Mouse (Mus musculus) ES-Bruce4 (cell line): ENCODE results near the gene Rbm25. TPM values are rescaled to one million over a fixed set of nuclear protein-coding genes. Genes with fewer than 3 reads are reported as not detected.
A peak's percentile ranks its signal among the peaks of the same experiment; 100 is the strongest.
"Not testable (repeated sequence)": the region's sequence is repeated elsewhere in the genome, so short reads cannot be mapped to it uniquely, and the experiment has no call there.

Experiments
- H3K27ac ChIP-seq: 2 replicates; pipeline ENCODE4 v1.5.1; 2012; ENCODE audit warnings: low read length, inconsistent platforms; ENCODE audit not compliant: insufficient read depth
- H3K27me3 ChIP-seq: 2 replicates; pipeline ENCODE4 v1.6.1; 2012; ENCODE audit warnings: mild to moderate bottlenecking, low read length, inconsistent platforms; ENCODE audit not compliant: control insufficient read depth, poor library complexity, insufficient read depth, severe bottlenecking
- H3K36me3 ChIP-seq: 2 replicates; pipeline ENCODE4 v1.6.1; 2012; ENCODE audit warnings: inconsistent platforms, mild to moderate bottlenecking, low read length, moderate library complexity; ENCODE audit not compliant: control insufficient read depth, poor library complexity, insufficient read depth, severe bottlenecking
- H3K4me1 ChIP-seq: one replicate; pipeline ENCODE4 v1.8.1; 2011; ENCODE audit warnings: low read length; ENCODE audit not compliant: control insufficient read depth, insufficient read depth
- H3K4me3 ChIP-seq: 2 replicates; pipeline ENCODE4 v1.5.1; 2011; ENCODE audit warnings: low read depth, mild to moderate bottlenecking, low read length
- H3K9ac ChIP-seq: 2 replicates; pipeline ENCODE4 v1.6.1; 2012; ENCODE audit warnings: low read depth, mild to moderate bottlenecking, inconsistent platforms; ENCODE audit not compliant: poor library complexity, severe bottlenecking
- H3K9me3 ChIP-seq: replicated peaks from 2 replicates; pipeline ENCODE4 v1.6.1; 2012; ENCODE audit warnings: mild to moderate bottlenecking, low read length, inconsistent platforms; ENCODE audit not compliant: control insufficient read depth, poor library complexity, insufficient read depth, severe bottlenecking
- CTCF ChIP-seq: IDR thresholded peaks from one replicate; pipeline ENCODE4 v1.8.1; 2011; ENCODE audit warnings: low read depth, low read length
- EP300 ChIP-seq: IDR thresholded peaks from 2 replicates; pipeline ENCODE4 v1.6.1; 2011; ENCODE audit warnings: low read depth, low read length; ENCODE audit not compliant: insufficient read depth
- POLR2A ChIP-seq: IDR thresholded peaks from one replicate; pipeline ENCODE4 v1.8.1; 2011; ENCODE audit warnings: low read length; ENCODE audit not compliant: insufficient read depth
- polyA plus RNA-seq: library from polyadenylated mRNA; stranded (reverse); fragments of >200 nt; gene quantifications from 2 replicates; pipeline ENCODE4 v1.2.4, GENCODE M21; 2011; ENCODE audit warnings: low read depth; ENCODE audit not compliant: missing spikeins, insufficient read depth, insufficient read length

Rbm25 gene
- polyA plus RNA-seq, 1 experiment, result 372 TPM

- Histone ChIP-seq H3K27ac (peak overlapping the region; percentile 2; the same call in 1 of the 2 replicates), H3K4me1 (peaks cover under 1% of the 10 kb centered on the region), H3K36me3 (peaks cover 20% of the 10 kb centered on the region), H3K4me3 (peak overlapping the region; percentile 86), H3K9ac (peak overlapping the region; percentile 88), H3K27me3 (no peaks in the 10 kb centered on the region), H3K9me3 (no peaks in the 10 kb centered on the region)
- TF ChIP-seq EP300 (no peak), POLR2A (no peak)
Observed at GRCm38 (mm10) chr12:83596191-83596954, 34.7 kb upstream of the Rbm25 start.

DNA sequence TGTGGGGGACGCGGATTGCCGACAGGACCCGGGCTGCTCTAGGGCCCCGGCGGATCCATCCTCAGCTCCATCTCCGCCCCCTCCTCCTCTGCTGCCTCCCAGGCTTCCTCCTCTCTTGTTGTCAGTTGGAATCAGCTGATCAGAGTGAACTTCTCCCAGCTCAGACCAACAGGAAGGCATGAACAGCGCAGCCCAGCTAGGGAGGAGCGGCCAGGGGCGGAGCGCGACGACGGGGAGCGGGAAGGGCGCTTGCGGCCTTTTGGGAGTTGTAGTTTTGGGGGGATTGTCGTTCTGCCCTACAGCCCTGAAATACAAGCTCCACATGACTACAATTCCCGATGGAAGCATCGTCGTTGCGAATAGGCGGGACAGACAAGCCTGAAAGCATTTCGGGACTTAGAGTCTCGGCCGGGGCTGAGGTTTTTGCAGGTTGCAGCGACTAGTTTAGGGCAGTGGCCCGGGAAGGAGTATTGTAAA, 34.0 kb upstream of the Rbm25 start, which contains the start of gene Zfyve1:
Zfyve1 (minus strand) TSS at position 198 of the 477 bp plus-strand sequence.
- Histone ChIP-seq H3K9me3 (no peaks in the 10 kb centered on the region), H3K4me3 (peak within 1 kb of the TSS; percentile 86), H3K4me1 (no peaks in the 10 kb centered on the region), H3K27ac (peak within 1 kb of the TSS; percentile 2; the same call in 1 of the 2 replicates), H3K9ac (peak within 1 kb of the TSS; percentile 88), H3K36me3 (peaks cover 14% of the 10 kb centered on the region), H3K27me3 (no peaks in the 10 kb centered on the region)
- peak; percentile 48; the same call in 1 of the 2 replicates for TF ChIP-seq EP300
- TF ChIP-seq POLR2A, result peak; percentile 88
- no peak for TF ChIP-seq CTCF

- H3K36me3 ChIP-seq, result peaks cover 13% of the 10 kb centered on the region
- no peaks in the 10 kb centered on the region for H3K27me3 ChIP-seq
- TF ChIP-seq EP300 (no peak), POLR2A (no peak), CTCF (no peak)
- H3K4me1 ChIP-seq, result no peaks in the 10 kb centered on the region
- no peak overlapping the region for H3K9ac ChIP-seq
- no peaks in the 10 kb centered on the region for H3K9me3 ChIP-seq
- no peak overlapping the region for H3K27ac ChIP-seq
- H3K4me3 ChIP-seq, result no peak overlapping the region
Observed at GRCm38 (mm10) chr12:83597881-83598280, 33.2 kb upstream of the Rbm25 start.

- no peaks in the 10 kb centered on the region for H3K9me3 ChIP-seq
- H3K4me3 ChIP-seq, result no peak overlapping the region
- H3K9ac ChIP-seq, result no peak overlapping the region
- no peaks in the 10 kb centered on the region for H3K4me1 ChIP-seq
- TF ChIP-seq POLR2A, result no peak
- TF ChIP-seq EP300, result no peak
- TF ChIP-seq CTCF, result no peak
- H3K36me3 ChIP-seq, result no peaks in the 10 kb centered on the region
- H3K27me3 ChIP-seq, result no peaks in the 10 kb centered on the region
- H3K27ac ChIP-seq, result no peak overlapping the region
Observed at GRCm38 (mm10) chr12:83602285-83602684, 28.8 kb upstream of the Rbm25 start.

- H3K36me3 ChIP-seq, H3K27ac ChIP-seq, H3K9me3 ChIP-seq, H3K9ac ChIP-seq, H3K4me1 ChIP-seq, H3K27me3 ChIP-seq: not testable (repeated sequence)
- H3K4me3 ChIP-seq, result peak overlapping the region; percentile 30
Observed at GRCm38 (mm10) chr12:83606411-83606810, 24.6 kb upstream of the Rbm25 start.

- Histone ChIP-seq H3K4me1 (no peaks in the 10 kb centered on the region), H3K27me3 (no peaks in the 10 kb centered on the region), H3K9ac (no peak overlapping the region), H3K9me3 (no peaks in the 10 kb centered on the region), H3K4me3 (no peak overlapping the region), H3K27ac (no peak overlapping the region), H3K36me3 (no peaks in the 10 kb centered on the region)
- TF ChIP-seq CTCF, result no peak
- TF ChIP-seq EP300, result no peak
- no peak for TF ChIP-seq POLR2A
Observed at GRCm38 (mm10) chr12:83617261-83617660, 13.8 kb upstream of the Rbm25 start.
